Mouse (Mus musculus) liver, embryonic 11.5 days (tissue): ENCODE measurements around the gene Poll. TPM values are rescaled to one million over a fixed set of nuclear protein-coding genes. Genes with fewer than 3 reads are reported as not detected.
"Not testable (repeated sequence)": the region's sequence is repeated elsewhere in the genome, so short reads cannot be mapped to it uniquely, and the experiment has no call there.

ENCODE experiments used
- ATAC-seq: fragments of 200-750 bp; cut with Nextera tagmentation; replicated peaks from 2 replicates; pipeline ENCODE4 v1.8.0; 2017; ENCODE audit warnings: moderate number of reproducible peaks, mild to moderate bottlenecking, moderate TSS enrichment, moderate library complexity; ENCODE audit not compliant: low FRiP score
- DNase-seq: peaks from one replicate; pipeline ENCODE4 v3.0.0-alpha.2; 2017; ENCODE audit warnings: low spot score
- H3K27ac ChIP-seq: fragments of 300-500 bp; sonication (generic); 2 replicates; pipeline ENCODE4 v1.5.1; 2014; ENCODE audit warnings: mild to moderate bottlenecking, low read depth, low read length, control low read depth
- H3K27me3 ChIP-seq: fragments of 300-500 bp; sonication (generic); replicated peaks from 2 replicates; pipeline ENCODE4 v1.6.1; 2014; ENCODE audit warnings: low read length, mixed read lengths; ENCODE audit not compliant: control insufficient read depth, insufficient read depth
- H3K36me3 ChIP-seq: fragments of 300-500 bp; sonication (generic); 2 replicates; pipeline ENCODE4 v1.6.1; 2014; ENCODE audit warnings: mild to moderate bottlenecking, low read length, moderate library complexity, mixed read lengths; ENCODE audit not compliant: control insufficient read depth, insufficient read depth
- H3K4me1 ChIP-seq: fragments of 300-500 bp; sonication (generic); replicated peaks from 2 replicates; pipeline ENCODE4 v1.6.1; 2014; ENCODE audit warnings: low read length, mixed read lengths; ENCODE audit not compliant: control insufficient read depth, insufficient read depth
- H3K4me2 ChIP-seq: fragments of 300-500 bp; sonication (generic); 2 replicates; pipeline ENCODE4 v1.6.1; 2014; ENCODE audit warnings: mild to moderate bottlenecking, control low read depth, moderate library complexity
- H3K4me3 ChIP-seq: fragments of 300-500 bp; sonication (generic); 2 replicates; pipeline ENCODE4 v1.5.1; 2014; ENCODE audit warnings: low read depth, low read length, control low read depth
- H3K9ac ChIP-seq: fragments of 300-500 bp; sonication (generic); 2 replicates; pipeline ENCODE4 v1.6.1; 2014; ENCODE audit warnings: low read depth, low read length, control low read depth
- H3K9me3 ChIP-seq: fragments of 300-500 bp; sonication (generic); 2 replicates; pipeline ENCODE4 v1.6.1; 2016; ENCODE audit warnings: low read length, inconsistent platforms, mixed read lengths; ENCODE audit not compliant: control insufficient read depth
- WGBS: fragments of 180-500 bp; shearing (Covaris S2); extraction: QIAGEN DNeasy Blood & Tissue Kit; methylation state at CpG from one replicate; pipeline ENCODE4 v1.1.7; 2014; 5-methylcytosine and 5-hydroxymethylcytosine counted together
- polyA plus RNA-seq: library from polyadenylated mRNA; unstranded; fragments of >200 nt; fragmentation: Nextera tagmentation; extraction: Ambion mirVana; gene quantifications from 2 replicates; pipeline ENCODE4 v1.2.1, GENCODE M21; 2014

The Poll gene
- polyA plus RNA-seq, 1 experiment from 2014 or later: 15.2 TPM

GRCm38 (mm10) chr19:45549128-45549915 is 11.0 kb downstream of the Poll start:
- DNase-seq (no peak), ATAC-seq (peak; percentile 62)
- Histone ChIP-seq H3K4me2 (no peak overlapping the region; the same call in 1 of the 2 replicates), H3K9ac (no peak overlapping the region), H3K27me3 (peaks cover 12% of the 10 kb centered on the region), H3K4me1 (peaks cover 32% of the 10 kb centered on the region), H3K9me3 (no peaks in the 10 kb centered on the region), H3K27ac (peak overlapping the region; percentile 4; the same call in 1 of the 2 replicates), H3K36me3 (0 out of 2 replicates have a peak, but pooled peaks cover 8% of the 10 kb centered on the region), H3K4me3 (no peak overlapping the region)
- WGBS: 75% methylated on average over 23 of the region's 23 CpGs

GRCm38 (mm10) chr19:45548196-45548595 is 12.1 kb downstream of the Poll start:
- not testable (repeated sequence) for H3K36me3 ChIP-seq, DNase-seq, H3K4me2 ChIP-seq, H3K9ac ChIP-seq, H3K4me3 ChIP-seq, H3K27ac ChIP-seq, H3K9me3 ChIP-seq
- peak; percentile 88 for ATAC-seq
- Histone ChIP-seq H3K27me3 (peaks cover 15% of the 10 kb centered on the region), H3K4me1 (peaks cover 36% of the 10 kb centered on the region)

GRCm38 (mm10) chr19:45544925-45545321 is 15.4 kb downstream of the Poll start:
- H3K36me3 ChIP-seq: no peaks in the 10 kb centered on the region
- ATAC-seq (peak; percentile 57), DNase-seq (peak; percentile 74)
- H3K9me3 ChIP-seq: no peaks in the 10 kb centered on the region
- peaks cover 41% of the 10 kb centered on the region for H3K27me3 ChIP-seq
- WGBS: under 1% methylated on average over 30 of the region's 30 CpGs
- peaks cover 36% of the 10 kb centered on the region for H3K4me1 ChIP-seq
- H3K4me3 ChIP-seq: peak overlapping the region; percentile 36
- peak overlapping the region; percentile 0; the same call in 1 of the 2 replicates for H3K9ac ChIP-seq
- H3K27ac ChIP-seq: no peak overlapping the region
- H3K4me2 ChIP-seq: peak overlapping the region; percentile 93

GRCm38 (mm10) chr19:45544152-45544924 is 16.0 kb downstream of the Poll start:
- Histone ChIP-seq H3K4me1 (peaks cover 30% of the 10 kb centered on the region), H3K27ac (no peak overlapping the region), H3K4me3 (peak overlapping the region; percentile 36), H3K9ac (peak overlapping the region; percentile 0; the same call in 1 of the 2 replicates), H3K27me3 (peaks cover 41% of the 10 kb centered on the region), H3K4me2 (peak overlapping the region; percentile 93), H3K36me3 (no peaks in the 10 kb centered on the region), H3K9me3 (no peaks in the 10 kb centered on the region)
- 2% methylated on average over 21 of the region's 26 CpGs for WGBS
- no peak for DNase-seq
- ATAC-seq: no peak

- H3K4me1 ChIP-seq: peaks cover 11% of the 10 kb centered on the region
- no peaks in the 10 kb centered on the region for H3K9me3 ChIP-seq
- H3K27me3 ChIP-seq: peaks cover 41% of the 10 kb centered on the region
- 29% methylated on average over 3 of the region's 3 CpGs for WGBS
- no peak overlapping the region for H3K27ac ChIP-seq
- ATAC-seq (no peak), DNase-seq (no peak)
- peak overlapping the region; percentile 49 for H3K9ac ChIP-seq
- H3K4me3 ChIP-seq: peak overlapping the region; percentile 48
- peak overlapping the region; percentile 68 for H3K4me2 ChIP-seq
- no peaks in the 10 kb centered on the region for H3K36me3 ChIP-seq
Measured at GRCm38 (mm10) chr19:45542061-45542460, 18.3 kb downstream of the Poll start.

- Histone ChIP-seq H3K9me3 (no peaks in the 10 kb centered on the region), H3K27ac (no peak overlapping the region), H3K9ac (peak overlapping the region; percentile 49), H3K36me3 (no peaks in the 10 kb centered on the region), H3K4me3 (peak overlapping the region; percentile 48), H3K27me3 (peaks cover 41% of the 10 kb centered on the region), H3K4me2 (peak overlapping the region; percentile 68), H3K4me1 (peaks cover 10% of the 10 kb centered on the region)
- under 1% methylated on average over 41 of the region's 58 CpGs for WGBS
- ATAC-seq: 0 out of 2 replicates have a peak, but pooled peaks have one; percentile 11
- peak; percentile 64 for DNase-seq
Measured at GRCm38 (mm10) chr19:45541409-45542041, 18.8 kb downstream of the Poll start.

GRCm38 (mm10) chr19:45540657-45541408 is 19.5 kb downstream of the Poll start:
- Histone ChIP-seq H3K36me3 (no peaks in the 10 kb centered on the region), H3K4me2 (peak overlapping the region; percentile 68), H3K4me1 (peaks cover 10% of the 10 kb centered on the region), H3K27ac (no peak overlapping the region), H3K27me3 (peaks cover 34% of the 10 kb centered on the region), H3K9me3 (no peaks in the 10 kb centered on the region), H3K4me3 (peak overlapping the region; percentile 48), H3K9ac (peak overlapping the region; percentile 49)
- no peak for ATAC-seq
- WGBS: 43% methylated on average over 8 of the region's 8 CpGs
- DNase-seq: no peak

- ATAC-seq: no peak
- no peak for DNase-seq
Measured at GRCm38 (mm10) chr19:45537505-45537904, 22.8 kb downstream of the Poll start.

More at GRCm38 (mm10) chr19:45537505-45537904, 22.8 kb downstream of the Poll start:
- H3K9ac ChIP-seq: no peak overlapping the region
- H3K4me1 ChIP-seq: peaks cover 10% of the 10 kb centered on the region
- 31% methylated on average over 1 of the region's 1 CpGs for WGBS
- no peaks in the 10 kb centered on the region for H3K9me3 ChIP-seq
- H3K4me2 ChIP-seq: no peak overlapping the region
- H3K27ac ChIP-seq: no peak overlapping the region
- H3K27me3 ChIP-seq: peaks cover 20% of the 10 kb centered on the region
- no peaks in the 10 kb centered on the region for H3K36me3 ChIP-seq
- no peak overlapping the region for H3K4me3 ChIP-seq
